Mouse (Mus musculus) ES-E14 (cell line): Measurements from ENCODE around the gene Fkbp10.

ENCODE experiments used
- HCFC1 ChIP-seq: IDR thresholded peaks from 2 replicates; pipeline ENCODE4 v1.6.1; 2012; ENCODE audit warnings: low read length, inconsistent platforms, borderline replicate concordance; ENCODE audit not compliant: insufficient read depth
- MAFK ChIP-seq: IDR thresholded peaks from 2 replicates; pipeline ENCODE4 v1.6.1; 2014; ENCODE audit warnings: mild to moderate bottlenecking, low read depth, low read length, inconsistent platforms; ENCODE audit not compliant: insufficient read depth
- ZC3H11A ChIP-seq: IDR thresholded peaks from 2 replicates; pipeline ENCODE4 v1.6.1; 2012; ENCODE audit warnings: low read depth, mild to moderate bottlenecking, inconsistent platforms, low read length, borderline replicate concordance
- ZNF384 ChIP-seq: IDR thresholded peaks from 2 replicates; pipeline ENCODE4 v1.6.1; 2012; ENCODE audit warnings: low read depth, low read length, inconsistent platforms

GRCm38 (mm10) chr11:100394353-100395074 is 21.0 kb upstream of the Fkbp10 start:
- TF ChIP-seq ZNF384 (no peak), MAFK (no peak), HCFC1 (no peak), ZC3H11A (no peak)
